Mouse (Mus musculus) testis, adult 2 months (tissue): ENCODE results near the gene Casp2.

Experiments
- CTCF ChIP-seq: fragments of 200-500 bp; IDR thresholded peaks from 2 replicates; pipeline ENCODE4 v1.5.1; 2012; ENCODE audit warnings: low read depth, mild to moderate bottlenecking, inconsistent platforms, low read length, moderate library complexity; ENCODE audit not compliant: control insufficient read depth, insufficient read depth, insufficient replicate concordance
- POLR2A ChIP-seq: fragments of 200-500 bp; IDR thresholded peaks from 2 replicates; pipeline ENCODE4 v1.6.1; 2012; ENCODE audit warnings: low read depth, mild to moderate bottlenecking, inconsistent platforms, low read length, moderate library complexity; ENCODE audit not compliant: control insufficient read depth

GRCm38 (mm10) chr6:42260430-42260829 lies 4.4 kb upstream of the Casp2 start:
- no peak for TF ChIP-seq CTCF
- no peak for TF ChIP-seq POLR2A
